Mouse (Mus musculus) embryonic fibroblast, embryonic 13.5 days (primary cell): ENCODE measurements around the gene Tcp11l2.

Experiments
- CTCF ChIP-seq: IDR thresholded peaks from 2 replicates; pipeline ENCODE4 v1.5.1; 2011; ENCODE audit warnings: mild to moderate bottlenecking, control low read depth, low read length, moderate library complexity, borderline replicate concordance; ENCODE audit not compliant: insufficient read depth
- POLR2A ChIP-seq: IDR thresholded peaks from 2 replicates; pipeline ENCODE4 v1.6.1; 2011; ENCODE audit warnings: low read depth, mild to moderate bottlenecking, control low read depth, low read length, moderate library complexity

DNA sequence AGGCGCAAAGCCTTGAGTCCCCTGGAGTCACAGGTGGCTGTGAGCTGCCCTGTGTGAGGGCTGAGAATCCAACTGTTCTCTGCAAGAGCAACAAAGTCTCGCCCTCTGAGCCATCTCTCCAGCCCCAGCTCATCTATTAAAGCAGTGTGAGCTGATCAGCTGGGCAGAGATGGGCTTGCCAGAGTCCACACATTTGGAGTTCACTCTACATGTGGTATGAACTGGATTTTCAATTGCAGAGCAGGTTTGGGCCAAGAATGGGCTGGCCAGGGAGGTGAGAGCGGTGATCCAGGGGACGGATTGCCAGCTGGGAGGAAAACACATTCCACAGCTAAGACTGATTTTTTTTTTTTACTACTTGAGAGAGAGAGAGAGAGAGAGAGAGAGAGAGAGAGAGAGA is 80.2 kb downstream of the Tcp11l2 start:
- no peak for TF ChIP-seq CTCF
- no peak for TF ChIP-seq POLR2A
